Mouse (Mus musculus) lung, postnatal 0 days (tissue): Measurements from ENCODE around the gene Ifnl2. TPM values are rescaled to one million over a fixed set of nuclear protein-coding genes. Genes with fewer than 3 reads are reported as not detected.

Source experiments
- ATAC-seq: fragments of 200-750 bp; cut with Nextera tagmentation; 2 replicates; pipeline ENCODE4 v1.8.0; 2017; ENCODE audit warnings: moderate library complexity
- DNase-seq: peaks from one replicate; pipeline ENCODE4 v3.0.0-alpha.2; 2016; ENCODE audit warnings: low spot score
- H3K27ac ChIP-seq: fragments of 300-500 bp; sonication (generic); 2 replicates; pipeline ENCODE4 v1.5.1; 2014; ENCODE audit warnings: antibody characterized with exemption, mild to moderate bottlenecking, low read length, mixed read lengths
- H3K27me3 ChIP-seq: fragments of 300-500 bp; sonication (generic); replicated peaks from 2 replicates; pipeline ENCODE4 v1.6.1; 2014; ENCODE audit warnings: low read length, mixed read lengths; ENCODE audit not compliant: insufficient read depth
- H3K36me3 ChIP-seq: fragments of 300-500 bp; sonication (generic); 2 replicates; pipeline ENCODE4 v1.6.1; 2014; ENCODE audit warnings: low read length, mixed read lengths; ENCODE audit not compliant: insufficient read depth
- H3K4me1 ChIP-seq: fragments of 300-500 bp; sonication (generic); 2 replicates; pipeline ENCODE4 v1.6.1; 2014; ENCODE audit warnings: antibody characterized with exemption, low read depth, low read length, mixed read lengths; ENCODE audit not compliant: insufficient read depth
- H3K4me2 ChIP-seq: fragments of 300-500 bp; sonication (generic); replicated peaks from 2 replicates; pipeline ENCODE4 v1.6.1; 2014; ENCODE audit warnings: low read depth, mild to moderate bottlenecking, low read length, moderate library complexity, mixed read lengths
- H3K4me3 ChIP-seq: fragments of 300-500 bp; sonication (generic); 2 replicates; pipeline ENCODE4 v1.5.1; 2014; ENCODE audit warnings: low read depth, low read length
- H3K9ac ChIP-seq: fragments of 300-500 bp; sonication (generic); replicated peaks from 2 replicates; pipeline ENCODE4 v1.6.1; 2014; ENCODE audit warnings: low read depth, mild to moderate bottlenecking
- H3K9me3 ChIP-seq: fragments of 300-500 bp; sonication (generic); 2 replicates; pipeline ENCODE4 v1.6.1; 2016; ENCODE audit warnings: low read length, mixed read lengths
- CTCF ChIP-seq: IDR thresholded peaks from 2 replicates; pipeline ENCODE4 v1.5.1; 2016; ENCODE audit warnings: antibody characterized with exemption, mild to moderate bottlenecking
- EP300 ChIP-seq: IDR thresholded peaks from 2 replicates; pipeline ENCODE4 v1.6.1; 2016; ENCODE audit warnings: antibody characterized with exemption, mild to moderate bottlenecking, control low read depth
- WGBS: fragments of 180-500 bp; shearing (Covaris S2); extraction: QIAGEN DNeasy Blood & Tissue Kit; methylation state at CpG from one replicate; pipeline ENCODE4 v1.1.7; 2014; 5-methylcytosine and 5-hydroxymethylcytosine counted together
- polyA plus RNA-seq: library from polyadenylated mRNA; unstranded; fragments of >200 nt; fragmentation: Nextera tagmentation; extraction: Ambion mirVana; gene quantifications from 2 replicates; pipeline ENCODE4 v1.2.1, GENCODE M21; 2015

Ifnl2 gene
- polyA plus RNA-seq, 1 experiment from 2014 or later: not detected

DNA sequence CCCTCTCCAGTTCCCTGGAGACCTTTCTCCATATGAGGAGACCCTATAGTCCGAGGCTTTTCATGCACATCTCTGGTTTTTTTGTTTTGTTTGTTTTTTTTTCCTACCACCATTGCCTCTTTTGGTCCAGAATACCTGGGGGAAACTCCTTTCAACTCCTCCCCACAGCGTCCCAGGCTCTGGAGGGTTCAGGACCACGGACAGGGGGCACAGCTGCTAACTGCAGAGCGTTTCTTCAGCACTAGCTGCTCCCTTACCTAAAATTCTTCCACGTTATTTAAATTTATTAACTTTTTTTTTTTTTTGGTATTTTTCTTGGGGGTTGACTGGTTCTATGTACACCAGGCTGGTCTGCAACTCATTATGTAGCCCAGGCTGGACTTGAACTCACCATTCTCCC, 4.7 kb downstream of the Ifnl2 start:
- Histone ChIP-seq H3K4me1 (no peaks in the 10 kb centered on the region), H3K9me3 (no peaks in the 10 kb centered on the region), H3K27me3 (no peaks in the 10 kb centered on the region), H3K4me3 (no peak overlapping the region), H3K9ac (no peak overlapping the region), H3K27ac (no peak overlapping the region), H3K4me2 (no peak overlapping the region), H3K36me3 (no peaks in the 10 kb centered on the region)
- DNase-seq: no peak
- WGBS: 4% methylated on average over 5 of the region's 5 CpGs
- no peak for TF ChIP-seq EP300
- TF ChIP-seq CTCF: no peak
- ATAC-seq: no peak

DNA sequence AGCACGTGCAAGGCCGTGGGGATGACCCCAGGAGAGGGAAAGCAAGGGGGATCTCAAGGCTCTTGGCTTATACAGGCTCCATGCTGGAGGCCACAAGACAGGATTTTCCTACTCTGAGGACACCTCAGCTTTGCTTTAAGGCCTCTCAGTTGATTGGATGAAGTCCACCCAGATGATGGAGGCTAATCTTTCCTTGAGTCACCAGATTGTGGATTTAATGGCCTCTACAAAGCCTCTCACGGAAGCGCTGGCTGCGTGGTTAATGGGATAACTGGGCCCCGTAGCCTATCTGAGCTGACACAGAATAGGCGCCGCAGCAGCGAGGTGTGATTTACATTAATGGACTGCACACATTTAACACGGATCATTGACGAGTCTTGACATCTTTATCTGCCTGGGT, 14.8 kb downstream of the Ifnl2 start:
- H3K36me3 ChIP-seq: no peaks in the 10 kb centered on the region
- H3K9ac ChIP-seq: no peak overlapping the region
- H3K4me1 ChIP-seq: no peaks in the 10 kb centered on the region
- DNase-seq: no peak
- no peak overlapping the region for H3K27ac ChIP-seq
- ATAC-seq: no peak
- H3K9me3 ChIP-seq: no peaks in the 10 kb centered on the region
- 58% methylated on average over 11 of the region's 11 CpGs for WGBS
- no peak overlapping the region for H3K4me3 ChIP-seq
- H3K4me2 ChIP-seq: no peak overlapping the region
- H3K27me3 ChIP-seq: no peaks in the 10 kb centered on the region
- no peak for TF ChIP-seq EP300
- TF ChIP-seq CTCF: no peak

DNA sequence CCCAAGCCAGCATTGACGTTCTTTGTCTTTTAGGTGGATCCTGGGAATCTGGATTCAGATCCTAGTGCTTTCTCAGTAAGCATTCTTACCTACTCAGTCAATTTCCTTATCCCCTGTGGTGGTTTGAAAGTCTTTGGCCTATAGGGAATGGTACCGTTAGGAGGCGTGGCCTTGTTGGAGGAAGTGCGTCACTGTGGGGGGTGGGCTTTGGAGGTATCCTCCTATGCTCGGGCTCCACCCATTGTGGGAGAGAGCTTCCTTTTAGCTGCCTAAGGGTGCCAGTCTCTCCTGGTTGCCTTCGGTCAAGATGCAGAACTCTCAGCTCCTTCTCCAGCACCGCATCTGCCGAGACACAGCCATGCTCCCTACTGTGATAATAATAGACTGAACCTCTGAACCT, 17.9 kb downstream of the Ifnl2 start:
- Histone ChIP-seq H3K27ac (no peak overlapping the region), H3K27me3 (no peaks in the 10 kb centered on the region), H3K4me1 (no peaks in the 10 kb centered on the region), H3K36me3 (no peaks in the 10 kb centered on the region), H3K9me3 (no peaks in the 10 kb centered on the region), H3K4me3 (no peak overlapping the region), H3K9ac (no peak overlapping the region), H3K4me2 (no peak overlapping the region)
- ATAC-seq (no peak), DNase-seq (no peak)
- TF ChIP-seq EP300 (no peak), CTCF (no peak)
- WGBS: 88% methylated on average over 8 of the region's 8 CpGs

DNA sequence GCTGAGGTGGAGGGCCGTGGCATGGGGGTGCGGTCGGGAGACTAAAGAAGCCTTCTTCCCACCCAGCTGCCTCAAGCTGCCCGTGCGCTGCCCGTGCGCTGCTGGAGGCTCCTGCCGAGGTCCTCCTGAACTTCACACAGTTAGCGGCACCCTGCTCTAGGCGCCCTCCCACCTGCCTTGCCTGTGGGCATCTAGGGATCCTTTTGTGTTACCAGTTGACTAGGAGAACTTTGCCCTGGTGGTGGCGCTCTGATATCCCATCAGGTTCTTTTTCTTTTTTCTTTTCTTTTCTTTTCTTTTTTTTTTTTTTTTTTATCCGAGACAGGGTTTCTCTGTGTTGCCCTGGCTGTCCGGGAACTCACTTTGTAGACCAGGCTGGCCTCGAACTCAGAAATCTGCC, 19.4 kb downstream of the Ifnl2 start:
- H3K4me2 ChIP-seq: no peak overlapping the region
- DNase-seq (no peak), ATAC-seq (no peak)
- H3K27ac ChIP-seq: no peak overlapping the region
- no peak overlapping the region for H3K9ac ChIP-seq
- H3K36me3 ChIP-seq: no peaks in the 10 kb centered on the region
- no peaks in the 10 kb centered on the region for H3K4me1 ChIP-seq
- 27% methylated on average over 14 of the region's 14 CpGs for WGBS
- TF ChIP-seq EP300: no peak
- no peak for TF ChIP-seq CTCF
- H3K4me3 ChIP-seq: no peak overlapping the region
- no peaks in the 10 kb centered on the region for H3K27me3 ChIP-seq
- H3K9me3 ChIP-seq: no peaks in the 10 kb centered on the region

DNA sequence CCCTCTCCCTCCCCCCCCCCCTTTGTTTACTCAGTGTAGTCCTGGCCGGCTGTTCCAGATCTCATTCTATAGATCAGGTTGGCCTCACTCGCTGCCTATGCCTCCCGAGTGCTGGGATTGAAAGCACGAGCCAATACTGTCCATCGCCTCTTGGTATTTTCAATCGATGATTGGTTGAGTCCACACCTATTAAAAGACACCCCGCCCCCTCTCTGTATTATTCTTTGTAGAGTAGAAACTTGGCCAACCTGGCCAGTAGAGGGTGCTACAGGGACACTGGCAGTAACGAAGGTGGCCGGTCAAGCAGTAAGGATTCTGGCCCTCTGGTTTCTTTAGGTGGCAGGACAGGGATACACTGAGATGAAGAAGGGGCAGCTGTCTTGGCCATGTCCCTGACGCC, 19.8 kb downstream of the Ifnl2 start:
- Histone ChIP-seq H3K4me1 (no peaks in the 10 kb centered on the region), H3K4me2 (no peak overlapping the region), H3K27me3 (no peaks in the 10 kb centered on the region), H3K4me3 (no peak overlapping the region), H3K27ac (no peak overlapping the region), H3K36me3 (no peaks in the 10 kb centered on the region), H3K9me3 (no peaks in the 10 kb centered on the region), H3K9ac (no peak overlapping the region)
- DNase-seq: peak; percentile 83
- WGBS: 4% methylated on average over 10 of the region's 10 CpGs
- ATAC-seq: peak; percentile 72
- TF ChIP-seq EP300 (no peak), CTCF (peak; percentile 79)

DNA sequence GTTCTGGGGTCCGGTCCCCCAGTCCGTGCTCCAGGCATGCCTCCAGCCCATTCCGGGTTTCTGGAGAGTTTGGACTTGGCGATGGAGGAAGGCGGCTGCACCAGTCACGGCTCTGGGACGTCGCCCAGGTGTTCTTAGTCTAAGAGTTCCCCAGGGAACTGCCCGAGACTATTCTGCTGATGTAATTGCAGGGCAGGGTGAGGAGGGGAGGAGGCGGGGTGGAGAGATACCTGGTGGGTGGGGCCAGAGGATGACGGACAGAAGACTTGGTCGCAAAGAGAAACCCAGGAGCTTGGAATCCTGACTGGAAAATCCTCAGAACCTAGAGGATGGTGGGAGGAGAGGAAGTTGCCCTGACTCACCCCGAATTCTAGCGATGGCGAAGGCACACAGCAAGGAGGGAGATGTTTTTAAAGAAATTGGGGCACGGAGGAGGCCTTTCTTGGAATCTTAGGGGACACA, 22.2 kb downstream of the Ifnl2 start:
- H3K4me3 ChIP-seq: no peak overlapping the region
- H3K27me3 ChIP-seq: no peaks in the 10 kb centered on the region
- no peaks in the 10 kb centered on the region for H3K4me1 ChIP-seq
- 4% methylated on average over 16 of the region's 16 CpGs for WGBS
- TF ChIP-seq CTCF (no peak), EP300 (no peak)
- H3K9me3 ChIP-seq: no peaks in the 10 kb centered on the region
- no peak overlapping the region for H3K9ac ChIP-seq
- H3K27ac ChIP-seq: no peak overlapping the region
- no peaks in the 10 kb centered on the region for H3K36me3 ChIP-seq
- ATAC-seq: peak; percentile 59
- 0 out of 2 replicates have a peak overlapping the region, but pooled peaks have one; percentile 6 for H3K4me2 ChIP-seq
- peak; percentile 59 for DNase-seq

DNA sequence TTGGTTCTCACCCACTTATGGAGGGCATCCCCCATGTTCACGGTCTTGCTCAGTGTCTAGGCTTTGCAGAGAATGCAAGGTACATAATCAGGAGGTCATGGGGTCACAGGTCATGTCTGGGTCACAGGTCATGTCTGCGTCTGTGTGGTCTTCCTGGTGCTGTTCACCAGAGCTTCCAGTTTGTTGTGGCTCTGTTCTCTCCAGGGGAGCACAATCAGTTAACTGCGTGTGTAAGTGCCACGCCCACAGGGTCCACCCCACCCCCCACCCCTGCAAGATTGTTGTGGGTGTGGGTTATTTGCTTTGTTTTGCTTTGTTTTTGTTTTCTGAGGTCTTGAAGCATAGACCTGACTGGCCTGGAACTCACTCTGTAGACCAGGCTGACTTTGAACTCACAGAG, 26.1 kb downstream of the Ifnl2 start:
- Histone ChIP-seq H3K36me3 (no peaks in the 10 kb centered on the region), H3K9ac (no peak overlapping the region), H3K9me3 (no peaks in the 10 kb centered on the region), H3K27me3 (no peaks in the 10 kb centered on the region), H3K4me3 (no peak overlapping the region), H3K27ac (no peak overlapping the region), H3K4me2 (no peak overlapping the region), H3K4me1 (no peaks in the 10 kb centered on the region)
- no peak for DNase-seq
- TF ChIP-seq EP300 (no peak), CTCF (no peak)
- ATAC-seq: no peak
- WGBS: 30% methylated on average over 4 of the region's 4 CpGs
